ENCODE assay signal across 9 mouse cellular contexts in genomic region chr7:45369836-45370474, GRCm38 (mm10). TPM values are rescaled to one million over a fixed set of nuclear protein-coding genes. Genes with fewer than 3 reads are reported as not detected.
DNase-seq lines count a peak whose midpoint lies in the region; ATAC-seq and TF ChIP-seq lines count a peak whose summit lies in the region.
"Had no signal": no experiment of that assay in that cellular context is flagged by ENCODE, and none has a peak within 500 bp of the region (broad histone marks: within the 10 kb centered on the region; RNA-seq: fewer than 3 reads in every experiment).

No protein-coding gene starts in this region.

- WGBS in kidney, postnatal 0 days = 6% methylated on average over 51 of the region's 52 CpGs
- WGBS in forebrain, embryonic 15.5 days = 6% methylated on average over 52 of the region's 52 CpGs
- 8% methylated on average over 52 of the region's 52 CpGs for WGBS in liver, embryonic 14.5 days (ENCODE audit: insufficient replicate concordance)

- peaks cover 15% of the 10 kb centered on the region; the same call in 1 of the 2 replicates for H3K36me3 ChIP-seq in kidney, postnatal 0 days (ENCODE audit: insufficient read depth, low read length)
- peaks cover 24% of the 10 kb centered on the region for H3K36me3 ChIP-seq in forebrain, embryonic 15.5 days
- H3K36me3 ChIP-seq in liver, embryonic 14.5 days (replicated peaks; ENCODE audit: control insufficient read depth, insufficient read depth, low read depth) = peaks cover 13% of the 10 kb centered on the region

- TF ChIP-seq POLR2A in brain, embryonic 14.5 days (IDR thresholded peaks at IDR 0.05; ENCODE audit: borderline replicate concordance, extremely low read depth, insufficient read depth, insufficient read length, poor library complexity, severe bottlenecking) = no peak

- no peak for TF ChIP-seq EP300 in liver, embryonic 14.5 days (IDR thresholded peaks at IDR 0.05; ENCODE audit: low read depth)

- H3K9ac ChIP-seq in kidney, postnatal 0 days (ENCODE audit: low read depth, low read length) = peak overlapping the region; percentile 51
- H3K9ac ChIP-seq in forebrain, embryonic 15.5 days (replicated peaks) = peak overlapping the region; percentile 54
- no peak overlapping the region for H3K9ac ChIP-seq in liver, embryonic 14.5 days (replicated peaks)

- no peaks in the 10 kb centered on the region for H3K9me3 ChIP-seq in kidney, postnatal 0 days (replicated peaks; ENCODE audit: low read length)
- no peaks in the 10 kb centered on the region for H3K9me3 ChIP-seq in forebrain, embryonic 15.5 days
- H3K9me3 ChIP-seq in liver, embryonic 14.5 days (ENCODE audit: control insufficient read depth, low read length) = no peaks in the 10 kb centered on the region

- no peak for TF ChIP-seq CTCF in kidney, postnatal 0 days (IDR thresholded peaks at IDR 0.05; ENCODE audit: low read depth)
- no peak for TF ChIP-seq CTCF in brain, embryonic 14.5 days (IDR thresholded peaks at IDR 0.05; ENCODE audit: borderline replicate concordance, extremely low read depth, insufficient read depth, insufficient read length)
- TF ChIP-seq CTCF in liver, embryonic 14.5 days (IDR thresholded peaks at IDR 0.05; ENCODE audit: low read depth) = no peak

- ATAC-seq in kidney, postnatal 0 days (replicated peaks; ENCODE audit: low FRiP score, low read depth) = no peak; the same call in 1 of the 2 replicates
- no peak for ATAC-seq in forebrain, embryonic 15.5 days (replicated peaks)
- ATAC-seq in liver, embryonic 14.5 days (ENCODE audit: insufficient read depth) = no peak

- no peak for DNase-seq in kidney, postnatal 0 days (ENCODE audit: low spot score)
- no peak for DNase-seq in kidney, adult 8-10 months
- DNase-seq in brain, embryonic 14.5 days (ENCODE audit: low read depth) = peak; percentile 43
- DNase-seq in liver, embryonic 14.5 days (ENCODE audit: low read depth in 3 of 3, low spot score in 3 of 3) = no peak
- no peak for DNase-seq in yolk sac, embryonic 10.5 days (ENCODE audit: low spot score)
- DNase-seq in adrenal gland, postnatal 4 days (ENCODE audit: low spot score in 2 of 2) = no peak
- DNase-seq in adrenal gland, postnatal 25 days = no peak

- peak overlapping the region; percentile 40 for H3K4me3 ChIP-seq in kidney, postnatal 0 days (replicated peaks; ENCODE audit: low read depth, low read length)
- peak overlapping the region; percentile 51 for H3K4me3 ChIP-seq in forebrain, embryonic 15.5 days
- peak overlapping the region; percentile 7 to 53 for H3K4me3 ChIP-seq in liver, embryonic 14.5 days (ENCODE audit: insufficient read depth in 1 of 2, low read depth in 2 of 2, low read length in 2 of 2)

- H3K4me2 ChIP-seq in kidney, postnatal 0 days (ENCODE audit: low read length) = peak overlapping the region; percentile 82
- H3K4me2 ChIP-seq in forebrain, embryonic 15.5 days (replicated peaks) = peak overlapping the region; percentile 89
- peak overlapping the region; percentile 79 for H3K4me2 ChIP-seq in liver, embryonic 14.5 days (ENCODE audit: low read depth)

- H3K27me3 ChIP-seq in kidney, postnatal 0 days (ENCODE audit: insufficient read depth, low read length) = 0 out of 2 replicates have a peak, but pooled peaks cover 10% of the 10 kb centered on the region
- peaks cover 10% of the 10 kb centered on the region; the same call in 1 of the 2 replicates for H3K27me3 ChIP-seq in forebrain, embryonic 15.5 days
- peaks cover 40% of the 10 kb centered on the region for H3K27me3 ChIP-seq in liver, embryonic 14.5 days (ENCODE audit: control insufficient read depth, insufficient read depth, low read length)

- no peak overlapping the region for H3K27ac ChIP-seq in kidney, postnatal 0 days
- H3K27ac ChIP-seq in forebrain, embryonic 15.5 days (replicated peaks) = no peak overlapping the region
- no peak overlapping the region for H3K27ac ChIP-seq in liver, embryonic 14.5 days

- H3K4me1 ChIP-seq in kidney, postnatal 0 days (replicated peaks; ENCODE audit: insufficient read depth, low read length) = peaks cover 14% of the 10 kb centered on the region
- H3K4me1 ChIP-seq in forebrain, embryonic 15.5 days = peaks cover 34% of the 10 kb centered on the region
- peaks cover 5 to 10% of the 10 kb centered on the region in 2 experiments; a peak in 3 of 4 replicates for H3K4me1 ChIP-seq in liver, embryonic 14.5 days (replicated peaks; ENCODE audit: control insufficient read depth in 2 of 2, insufficient read depth in 2 of 2, low read length in 1 of 2)

RNA-seq across cellular contexts. Expression of gene Lin7b, which starts 0.4 kb away (rescaled TPM):
- polyA plus RNA-seq in kidney, postnatal 0 days (2015; fragmentation: Nextera tagmentation; extraction: Ambion mirVana) = 1.2 and 1.6 TPM in 2 replicates
- 15.7 and 17.6 TPM in 2 replicates for polyA plus RNA-seq in brain, embryonic 14.5 days (2012; rRNA removed)
- polyA plus RNA-seq in forebrain, embryonic 15.5 days (2015; fragmentation: Nextera tagmentation; extraction: Ambion mirVana) = 9.1 and 10.5 TPM in 2 replicates
- 0.10 and 0.23 TPM in 2 replicates for polyA plus RNA-seq in liver, embryonic 14.5 days (2012; rRNA removed)
- polyA plus RNA-seq in liver, embryonic 14.5 days (2014; fragmentation: Nextera tagmentation; extraction: Ambion mirVana) = 0.20 TPM in 1 of 2 replicates, not detected in the other
- total RNA-seq in adrenal gland, postnatal 4 days (2021) = 1 to 10 TPM; 4.8 to 4.9 TPM
- total RNA-seq in adrenal gland, postnatal 25 days (2021) = 8.7 TPM in 1 of 2 replicates, not detected in the other

RNA-seq across cellular contexts. Expression of gene Ppfia3, which starts 3.1 kb away (rescaled TPM):
- 4.3 and 5.4 TPM in 2 replicates for polyA plus RNA-seq in kidney, postnatal 0 days (2015; fragmentation: Nextera tagmentation; extraction: Ambion mirVana)
- polyA plus RNA-seq in brain, embryonic 14.5 days (2012; rRNA removed) = 56.7 and 60.0 TPM in 2 replicates
- polyA plus RNA-seq in forebrain, embryonic 15.5 days (2015; fragmentation: Nextera tagmentation; extraction: Ambion mirVana) = 18.3 and 20.1 TPM in 2 replicates
- polyA plus RNA-seq in liver, embryonic 14.5 days (2012; rRNA removed) = 0.21 and 0.22 TPM in 2 replicates
- polyA plus RNA-seq in liver, embryonic 14.5 days (2014; fragmentation: Nextera tagmentation; extraction: Ambion mirVana) = 0.25 TPM in 1 of 2 replicates, not detected in the other
- 1 to 10 TPM; 4.7 to 6.9 TPM for total RNA-seq in adrenal gland, postnatal 4 days (2021)
- 1.9 and 2.9 TPM in 2 replicates for total RNA-seq in adrenal gland, postnatal 25 days (2021)

RNA-seq across cellular contexts. Expression of gene Snrnp70, which starts 25.6 kb away (rescaled TPM):
- 148 and 163 TPM in 2 replicates for polyA plus RNA-seq in kidney, postnatal 0 days (2015; fragmentation: Nextera tagmentation; extraction: Ambion mirVana)
- 643 and 713 TPM in 2 replicates for polyA plus RNA-seq in brain, embryonic 14.5 days (2012; rRNA removed)
- 220 and 231 TPM in 2 replicates for polyA plus RNA-seq in forebrain, embryonic 15.5 days (2015; fragmentation: Nextera tagmentation; extraction: Ambion mirVana)
- polyA plus RNA-seq in liver, embryonic 14.5 days (2012; rRNA removed) = 132 and 203 TPM in 2 replicates
- polyA plus RNA-seq in liver, embryonic 14.5 days (2014; fragmentation: Nextera tagmentation; extraction: Ambion mirVana) = 28.0 and 28.8 TPM in 2 replicates
- total RNA-seq in adrenal gland, postnatal 4 days (2021) = 100 to 1,000 TPM; 499 to 509 TPM
- total RNA-seq in adrenal gland, postnatal 25 days (2021) = 361 and 425 TPM in 2 replicates

RNA-seq across cellular contexts. Expression of gene Hrc, which starts 34.9 kb away (rescaled TPM):
- polyA plus RNA-seq in kidney, postnatal 0 days (2015; fragmentation: Nextera tagmentation; extraction: Ambion mirVana) = 0.75 and 1.1 TPM in 2 replicates
- polyA plus RNA-seq in brain, embryonic 14.5 days (2012; rRNA removed) = 0.48 and 1.3 TPM in 2 replicates
- polyA plus RNA-seq in forebrain, embryonic 15.5 days (2015; fragmentation: Nextera tagmentation; extraction: Ambion mirVana) = 0.10 and 0.23 TPM in 2 replicates
- 0.02 and 0.07 TPM in 2 replicates for polyA plus RNA-seq in liver, embryonic 14.5 days (2012; rRNA removed)
- not detected in 2 replicates for polyA plus RNA-seq in liver, embryonic 14.5 days (2014; fragmentation: Nextera tagmentation; extraction: Ambion mirVana)
- total RNA-seq in adrenal gland, postnatal 4 days (2021) = 10 to 100 TPM in 1 of 2 experiments, 1 to 10 TPM in 1; 6.7 to 13.0 TPM
- total RNA-seq in adrenal gland, postnatal 25 days (2021) = 0.18 TPM in 1 of 2 replicates, not detected in the other

RNA-seq across cellular contexts. Expression of gene Kcna7, which starts 35.5 kb away (rescaled TPM):
- polyA plus RNA-seq in kidney, postnatal 0 days (2015; fragmentation: Nextera tagmentation; extraction: Ambion mirVana) = 0.05 and 0.06 TPM in 2 replicates
- polyA plus RNA-seq in brain, embryonic 14.5 days (2012; rRNA removed) = 0.03 TPM in 1 of 2 replicates, not detected in the other
- not detected in 2 replicates for polyA plus RNA-seq in forebrain, embryonic 15.5 days (2015; fragmentation: Nextera tagmentation; extraction: Ambion mirVana)
- not detected in 2 replicates for polyA plus RNA-seq in liver, embryonic 14.5 days (2012; rRNA removed)
- polyA plus RNA-seq in liver, embryonic 14.5 days (2014; fragmentation: Nextera tagmentation; extraction: Ambion mirVana) = not detected in 2 replicates
- total RNA-seq in adrenal gland, postnatal 4 days (2021) = under 1 TPM; 0.14 to 0.28 TPM
- total RNA-seq in adrenal gland, postnatal 25 days (2021) = not detected in 2 replicates
- total RNA-seq: left cerebral cortex, postnatal 25 days had no signal
